Mouse (Mus musculus): ENCODE results near the gene Them7.
A peak's percentile ranks its signal among the peaks of the same experiment; 100 is the strongest.

Gene Them7

GRCm38 (mm10) chr2:105305876-105306275, 81.8 kb downstream of the Them7 start:
- DNase-seq (ENCODE audit: low read depth, low spot score): no peak

- no peak for DNase-seq (ENCODE audit: low read depth, low spot score)
These were observed 87.3 kb downstream of the Them7 start for GRCm38 (mm10) chr2:105311414-105311813.

GRCm38 (mm10) chr2:105311991-105312390, 87.9 kb downstream of the Them7 start:
- DNase-seq (ENCODE audit: low read depth, low spot score): peak; percentile 29

- DNase-seq (ENCODE audit: low read depth, low spot score): no peak
These were observed 89.0 kb downstream of the Them7 start for GRCm38 (mm10) chr2:105313077-105313476.

GRCm38 (mm10) chr2:105317556-105318184, 93.5 kb downstream of the Them7 start:
- peak; percentile 28 for DNase-seq (ENCODE audit: low read depth, low spot score)

- DNase-seq (ENCODE audit: low read depth, low spot score): no peak
These were observed 101.9 kb downstream of the Them7 start for GRCm38 (mm10) chr2:105326067-105326466.

GRCm38 (mm10) chr2:105330024-105330423, 105.9 kb downstream of the Them7 start:
- no peak for DNase-seq (ENCODE audit: low read depth, low spot score)

- no peak for DNase-seq (ENCODE audit: low read depth, low spot score)
These were observed 109.0 kb downstream of the Them7 start for GRCm38 (mm10) chr2:105333107-105333506.

GRCm38 (mm10) chr2:105333976-105334713, 110.0 kb downstream of the Them7 start:
- peak; percentile 79 for DNase-seq (ENCODE audit: low read depth, low spot score)

GRCm38 (mm10) chr2:105335661-105336060, 111.5 kb downstream of the Them7 start:
- DNase-seq (ENCODE audit: low read depth, low spot score): no peak

GRCm38 (mm10) chr2:105336314-105337027, 112.4 kb downstream of the Them7 start:
- DNase-seq (ENCODE audit: low read depth, low spot score): no peak

- DNase-seq (ENCODE audit: low read depth, low spot score): no peak
These were observed 113.2 kb downstream of the Them7 start for GRCm38 (mm10) chr2:105337171-105337875.

- DNase-seq (ENCODE audit: low read depth, low spot score): no peak
These were observed 115.9 kb downstream of the Them7 start for GRCm38 (mm10) chr2:105339993-105340392.

GRCm38 (mm10) chr2:105348886-105349285, 124.8 kb downstream of the Them7 start:
- DNase-seq (ENCODE audit: low read depth, low spot score): no peak

GRCm38 (mm10) chr2:105356791-105357190, 132.7 kb downstream of the Them7 start:
- no peak for DNase-seq (ENCODE audit: low read depth, low spot score)

- no peak for DNase-seq (ENCODE audit: low read depth, low spot score)
These were observed 133.9 kb downstream of the Them7 start for GRCm38 (mm10) chr2:105358040-105358439.

GRCm38 (mm10) chr2:105367623-105368022, 143.5 kb downstream of the Them7 start:
- DNase-seq (ENCODE audit: low read depth, low spot score): no peak

GRCm38 (mm10) chr2:105370240-105370639, 146.1 kb downstream of the Them7 start:
- DNase-seq (ENCODE audit: low read depth, low spot score): no peak

- no peak for DNase-seq (ENCODE audit: low read depth, low spot score)
These were observed 146.6 kb downstream of the Them7 start for GRCm38 (mm10) chr2:105370698-105371097.

- no peak for DNase-seq (ENCODE audit: low read depth, low spot score)
These were observed 148.0 kb downstream of the Them7 start for GRCm38 (mm10) chr2:105372156-105372555.

- no peak for DNase-seq (ENCODE audit: low read depth, low spot score)
These were observed 148.6 kb downstream of the Them7 start for GRCm38 (mm10) chr2:105372727-105373126.

- no peak for DNase-seq (ENCODE audit: low read depth, low spot score)
These were observed 149.5 kb downstream of the Them7 start for GRCm38 (mm10) chr2:105373658-105374057.

All from forelimb bud, embryonic 11.5 days (tissue).